Mouse (Mus musculus): ENCODE measurements around the gene Foxn3.

The Foxn3 gene

GRCm38 (mm10) chr12:99562073-99562866, 1.1 kb downstream of the Foxn3 start:
- peak; percentile 71 for DNase-seq (ENCODE audit: low read depth, low spot score)

GRCm38 (mm10) chr12:99561333-99561766, 2.0 kb downstream of the Foxn3 start:
- DNase-seq (ENCODE audit: low read depth, low spot score): peak; percentile 78

- DNase-seq (ENCODE audit: low read depth, low spot score): no peak
Observed at GRCm38 (mm10) chr12:99560701-99561332, 2.6 kb downstream of the Foxn3 start.

- no peak for DNase-seq (ENCODE audit: low read depth, low spot score)
Observed at GRCm38 (mm10) chr12:99559483-99559882, 3.9 kb downstream of the Foxn3 start.

GRCm38 (mm10) chr12:99558476-99558875, 4.9 kb downstream of the Foxn3 start:
- no peak for DNase-seq (ENCODE audit: low read depth, low spot score)

GRCm38 (mm10) chr12:99557498-99557897, 5.9 kb downstream of the Foxn3 start:
- no peak for DNase-seq (ENCODE audit: low read depth, low spot score)

GRCm38 (mm10) chr12:99550629-99551028, 12.8 kb downstream of the Foxn3 start:
- DNase-seq (ENCODE audit: low read depth, low spot score): peak; percentile 14

- DNase-seq (ENCODE audit: low read depth, low spot score): no peak
Observed at GRCm38 (mm10) chr12:99549811-99550210, 13.6 kb downstream of the Foxn3 start.

- DNase-seq (ENCODE audit: low read depth, low spot score): no peak
Observed at GRCm38 (mm10) chr12:99548419-99548818, 15.0 kb downstream of the Foxn3 start.

- DNase-seq (ENCODE audit: low read depth, low spot score): no peak
Observed at GRCm38 (mm10) chr12:99547295-99547694, 16.1 kb downstream of the Foxn3 start.

GRCm38 (mm10) chr12:99545270-99545770, 18.1 kb downstream of the Foxn3 start:
- DNase-seq (ENCODE audit: low read depth, low spot score): no peak

GRCm38 (mm10) chr12:99544262-99545128, 18.9 kb downstream of the Foxn3 start:
- DNase-seq (ENCODE audit: low read depth, low spot score): no peak

GRCm38 (mm10) chr12:99543421-99544195, 19.8 kb downstream of the Foxn3 start:
- DNase-seq (ENCODE audit: low read depth, low spot score): no peak

GRCm38 (mm10) chr12:99540201-99540600, 23.2 kb downstream of the Foxn3 start:
- no peak for DNase-seq (ENCODE audit: low read depth, low spot score)

GRCm38 (mm10) chr12:99537316-99537715, 26.1 kb downstream of the Foxn3 start:
- DNase-seq (ENCODE audit: low read depth, low spot score): no peak

- DNase-seq (ENCODE audit: low read depth, low spot score): no peak
Observed at GRCm38 (mm10) chr12:99536426-99536825, 27.0 kb downstream of the Foxn3 start.

GRCm38 (mm10) chr12:99532342-99532741, 31.0 kb downstream of the Foxn3 start:
- DNase-seq (ENCODE audit: low read depth, low spot score): no peak

GRCm38 (mm10) chr12:99529687-99530411, 33.5 kb downstream of the Foxn3 start:
- no peak for DNase-seq (ENCODE audit: low read depth, low spot score)

GRCm38 (mm10) chr12:99528958-99529357, 34.4 kb downstream of the Foxn3 start:
- no peak for DNase-seq (ENCODE audit: low read depth, low spot score)

GRCm38 (mm10) chr12:99527452-99527851, 35.9 kb downstream of the Foxn3 start:
- no peak for DNase-seq (ENCODE audit: low read depth, low spot score)

Data from 3T3-L1 (cell line).